Mouse (Mus musculus): ENCODE data around the gene Manbal.

DNA sequence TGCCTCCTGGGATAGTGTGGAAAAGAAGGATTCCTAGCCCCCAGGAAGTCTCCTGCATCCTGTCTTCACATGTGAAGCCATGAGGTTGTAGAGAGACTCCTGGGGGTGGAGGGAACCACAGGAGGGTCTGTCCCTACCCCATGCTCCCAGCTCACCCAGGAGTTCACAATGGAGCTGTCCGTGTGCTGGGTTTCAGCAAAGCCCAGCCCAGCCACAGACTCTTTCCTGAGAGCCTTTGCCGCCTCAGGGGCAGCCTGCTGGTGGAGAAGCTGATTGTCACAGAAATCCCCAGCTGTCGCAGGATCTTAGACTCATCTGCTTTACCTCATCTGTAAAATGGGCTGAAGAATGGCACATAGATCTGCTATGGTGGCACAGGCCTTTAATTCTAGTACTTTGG is 69.7 kb downstream of the Manbal start:
- TF ChIP-seq POLR2A (IDR thresholded peaks at IDR 0.05; ENCODE audit: borderline replicate concordance, insufficient read depth, low read length): no peak
- TF ChIP-seq CTCF (IDR thresholded peaks at IDR 0.05; ENCODE audit: borderline replicate concordance, insufficient read depth, low read depth, low read length): no peak

Data from cerebellum, adult 2 months (tissue).